Mouse (Mus musculus): ENCODE measurements around the gene Gm11444. TPM values are rescaled to one million over a fixed set of nuclear protein-coding genes. Genes with fewer than 3 reads are reported as not detected.

Gm11444 gene
- polyA plus RNA-seq, 1 experiment, result not detected

DNA sequence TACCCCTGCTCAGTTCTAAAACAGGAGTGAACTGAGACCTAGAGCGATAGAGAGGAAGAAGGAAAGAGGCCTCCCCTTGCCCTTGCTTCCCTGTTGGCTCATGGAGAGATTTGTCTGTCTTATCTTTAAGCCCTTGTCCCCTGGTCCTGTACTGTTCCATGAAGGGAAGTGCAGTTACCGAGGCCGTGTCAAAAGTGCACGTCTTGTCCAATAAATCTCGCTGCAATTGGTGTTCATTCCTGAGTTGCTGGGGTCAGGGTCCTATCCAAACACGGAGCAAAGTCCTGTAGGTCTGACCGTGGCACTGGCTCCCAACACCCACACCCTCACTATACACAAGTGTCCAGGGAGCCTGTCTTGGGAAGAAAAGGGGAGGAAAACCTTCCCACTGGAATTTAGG lies 24.3 kb downstream of the Gm11444 start:
- TF ChIP-seq TAL1 (IDR thresholded peaks at IDR 0.05; ENCODE audit: low read length) (no peak), GATA1 (IDR thresholded peaks at IDR 0.05; ENCODE audit: low read length) (no peak)
- Histone ChIP-seq H3K4me1 (ENCODE audit: control insufficient read depth) (peaks cover 22% of the 10 kb centered on the region), H3K36me3 (ENCODE audit: control insufficient read depth) (no peaks in the 10 kb centered on the region), H3K27me3 (ENCODE audit: control insufficient read depth) (peaks cover 67% of the 10 kb centered on the region), H3K4me3 (replicated peaks) (no peak overlapping the region), H3K9me3 (ENCODE audit: control insufficient read depth, low read length) (peaks cover 16% of the 10 kb centered on the region; the same call in 1 of the 2 replicates)

DNA sequence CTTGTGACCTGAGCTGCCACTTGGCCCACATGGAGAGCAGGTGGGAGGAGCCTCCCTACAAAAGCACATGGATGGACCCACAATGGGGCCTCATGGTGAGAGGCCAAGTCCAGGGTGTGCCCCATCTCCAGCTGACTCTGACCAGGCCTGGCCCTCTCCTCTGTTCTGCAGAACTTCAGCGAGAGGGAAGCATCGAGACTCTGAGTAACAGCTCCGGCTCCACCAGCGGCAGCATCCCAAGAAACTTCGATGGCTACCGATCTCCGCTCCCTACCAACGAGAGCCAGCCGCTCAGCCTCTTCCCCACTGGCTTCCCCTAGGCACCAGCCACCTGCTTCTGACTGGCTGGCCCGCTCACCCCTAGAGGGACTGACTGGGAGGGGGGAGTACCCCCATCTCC lies 25.1 kb downstream of the Gm11444 start:
- Histone ChIP-seq H3K36me3 (ENCODE audit: control insufficient read depth) (no peaks in the 10 kb centered on the region), H3K9me3 (ENCODE audit: control insufficient read depth, low read length) (peaks cover 16% of the 10 kb centered on the region; the same call in 1 of the 2 replicates), H3K4me3 (replicated peaks) (no peak overlapping the region), H3K27me3 (ENCODE audit: control insufficient read depth) (peaks cover 59% of the 10 kb centered on the region), H3K4me1 (ENCODE audit: control insufficient read depth) (peaks cover 22% of the 10 kb centered on the region)
- TF ChIP-seq GATA1 (IDR thresholded peaks at IDR 0.05; ENCODE audit: low read length) (no peak), TAL1 (IDR thresholded peaks at IDR 0.05; ENCODE audit: low read length) (no peak)

DNA sequence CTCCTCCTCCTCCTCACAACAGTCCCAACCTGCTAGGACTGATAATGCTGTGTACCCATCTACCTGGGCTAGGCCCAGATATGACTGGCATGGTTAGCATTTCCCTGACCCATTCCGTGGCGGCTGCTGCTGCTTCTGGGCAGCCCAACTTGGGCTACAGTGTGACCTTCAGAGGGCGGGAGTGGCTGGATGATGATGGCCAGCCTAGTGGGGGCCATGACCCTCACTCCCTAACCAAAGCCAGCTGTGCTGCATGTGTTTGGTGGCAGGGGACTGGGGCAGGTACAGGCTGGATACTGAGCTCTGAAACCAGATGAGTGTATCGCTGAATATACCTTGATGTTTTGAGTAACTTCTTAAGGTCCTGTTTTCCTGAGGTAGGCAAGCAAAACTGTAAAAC lies 26.3 kb downstream of the Gm11444 start:
- no peaks in the 10 kb centered on the region for H3K36me3 ChIP-seq (ENCODE audit: control insufficient read depth)
- no peak overlapping the region for H3K4me3 ChIP-seq (replicated peaks)
- no peak for TF ChIP-seq GATA1 (IDR thresholded peaks at IDR 0.05; ENCODE audit: low read length)
- no peak for TF ChIP-seq TAL1 (IDR thresholded peaks at IDR 0.05; ENCODE audit: low read length)
- H3K27me3 ChIP-seq (ENCODE audit: control insufficient read depth), result peaks cover 47% of the 10 kb centered on the region
- H3K9me3 ChIP-seq (ENCODE audit: control insufficient read depth, low read length), result peaks cover 4% of the 10 kb centered on the region; the same call in 1 of the 2 replicates
- peaks cover 22% of the 10 kb centered on the region for H3K4me1 ChIP-seq (ENCODE audit: control insufficient read depth)

DNA sequence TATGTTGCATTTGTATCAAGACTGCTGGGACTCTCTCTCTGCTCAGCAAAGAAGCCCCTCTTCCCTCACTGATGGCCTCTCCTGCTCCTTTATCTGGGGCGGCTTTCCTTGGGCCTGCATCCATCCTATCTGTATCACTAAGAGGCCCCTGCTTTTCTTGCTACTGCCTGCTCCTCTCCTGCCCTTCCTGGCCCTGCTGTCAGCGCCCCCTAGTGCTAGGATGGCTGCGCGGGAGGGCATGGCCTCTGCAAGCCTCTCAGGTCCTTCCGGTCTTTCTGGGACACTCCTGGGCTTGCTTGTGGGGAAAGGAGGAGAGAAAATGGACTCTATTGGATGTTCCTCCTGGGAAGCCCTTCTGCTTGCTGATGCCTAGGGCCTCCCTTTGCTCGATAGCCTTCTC lies 27.0 kb downstream of the Gm11444 start:
- H3K4me3 ChIP-seq (replicated peaks), result no peak overlapping the region
- H3K36me3 ChIP-seq (ENCODE audit: control insufficient read depth), result no peaks in the 10 kb centered on the region
- no peak for TF ChIP-seq TAL1 (IDR thresholded peaks at IDR 0.05; ENCODE audit: low read length)
- TF ChIP-seq GATA1 (IDR thresholded peaks at IDR 0.05; ENCODE audit: low read length), result no peak
- H3K4me1 ChIP-seq (ENCODE audit: control insufficient read depth), result peaks cover 28% of the 10 kb centered on the region
- H3K27me3 ChIP-seq (ENCODE audit: control insufficient read depth), result peaks cover 41% of the 10 kb centered on the region
- no peaks in the 10 kb centered on the region for H3K9me3 ChIP-seq (ENCODE audit: control insufficient read depth, low read length)

DNA sequence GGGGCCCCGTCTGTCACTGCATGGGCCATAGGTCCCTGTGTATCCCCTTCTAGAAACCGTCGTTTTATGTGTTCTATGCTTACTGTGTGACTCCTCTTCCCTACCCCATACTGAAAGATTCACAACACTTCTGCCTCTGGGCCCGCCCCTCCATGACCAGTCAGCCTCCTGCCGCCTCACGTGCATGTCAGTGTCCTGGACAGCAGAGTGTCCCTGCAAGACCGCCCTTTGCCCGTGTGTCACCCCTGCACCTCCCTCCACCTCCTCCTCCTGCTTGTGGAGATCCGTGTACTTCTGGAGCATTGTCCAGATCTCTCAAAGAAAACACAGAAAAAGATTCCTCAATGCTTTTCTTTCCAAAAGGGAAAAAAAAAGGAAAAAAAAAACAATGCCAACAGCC lies 28.5 kb downstream of the Gm11444 start:
- TF ChIP-seq TAL1 (IDR thresholded peaks at IDR 0.05; ENCODE audit: low read length) (no peak), GATA1 (IDR thresholded peaks at IDR 0.05; ENCODE audit: low read length) (no peak)
- Histone ChIP-seq H3K9me3 (ENCODE audit: control insufficient read depth, low read length) (no peaks in the 10 kb centered on the region), H3K36me3 (ENCODE audit: control insufficient read depth) (no peaks in the 10 kb centered on the region), H3K4me1 (ENCODE audit: control insufficient read depth) (peaks cover 24% of the 10 kb centered on the region), H3K27me3 (ENCODE audit: control insufficient read depth) (peaks cover 25% of the 10 kb centered on the region), H3K4me3 (replicated peaks) (no peak overlapping the region)

DNA sequence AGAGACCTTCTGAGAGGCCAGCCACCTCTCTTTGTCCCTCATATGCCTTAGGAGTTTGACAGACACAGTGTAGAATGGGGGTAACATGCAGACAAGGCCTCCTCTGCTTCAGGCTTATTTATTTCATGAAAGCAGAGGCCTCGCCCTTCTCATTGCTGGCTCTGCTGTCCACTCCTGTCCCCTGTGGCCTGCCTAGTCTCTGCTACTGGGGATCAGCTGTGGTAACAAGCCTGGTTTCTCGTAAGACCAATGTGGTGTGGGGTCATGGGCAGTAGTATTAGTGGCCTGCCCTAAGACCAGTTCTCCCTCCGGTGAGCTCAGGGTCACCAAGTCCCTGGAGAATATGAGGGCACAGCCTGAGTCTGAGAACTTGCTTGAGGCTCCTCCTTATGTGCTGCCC lies 29.2 kb downstream of the Gm11444 start:
- TF ChIP-seq TAL1 (IDR thresholded peaks at IDR 0.05; ENCODE audit: low read length) (no peak), GATA1 (IDR thresholded peaks at IDR 0.05; ENCODE audit: low read length) (no peak)
- Histone ChIP-seq H3K36me3 (ENCODE audit: control insufficient read depth) (no peaks in the 10 kb centered on the region), H3K27me3 (ENCODE audit: control insufficient read depth) (peaks cover 18% of the 10 kb centered on the region), H3K9me3 (ENCODE audit: control insufficient read depth, low read length) (no peaks in the 10 kb centered on the region), H3K4me1 (ENCODE audit: control insufficient read depth) (peaks cover 24% of the 10 kb centered on the region), H3K4me3 (replicated peaks) (no peak overlapping the region)

DNA sequence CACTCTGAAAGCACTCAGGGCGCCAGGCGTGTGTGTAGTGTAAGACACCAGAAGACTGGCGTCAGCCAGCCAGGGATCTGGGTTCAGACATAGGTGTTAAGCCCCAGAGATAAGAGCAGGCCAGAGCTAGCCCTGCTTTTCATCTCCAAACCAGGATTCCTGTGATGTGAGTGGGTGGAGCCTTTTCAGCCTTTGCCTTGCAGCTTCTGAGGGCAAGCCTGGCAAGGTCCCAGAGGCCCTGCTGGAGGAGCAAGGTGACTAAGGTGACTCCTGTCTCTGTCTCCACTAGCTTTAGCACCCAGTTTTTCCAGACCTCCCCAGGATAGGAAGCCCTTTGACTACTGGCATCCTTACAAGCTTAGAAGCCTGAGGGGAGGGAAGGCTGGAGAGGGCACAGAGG lies 31.7 kb downstream of the Gm11444 start:
- Histone ChIP-seq H3K9me3 (ENCODE audit: control insufficient read depth, low read length) (no peaks in the 10 kb centered on the region), H3K4me1 (ENCODE audit: control insufficient read depth) (peaks cover 22% of the 10 kb centered on the region), H3K4me3 (replicated peaks) (no peak overlapping the region), H3K36me3 (ENCODE audit: control insufficient read depth) (no peaks in the 10 kb centered on the region), H3K27me3 (ENCODE audit: control insufficient read depth) (0 out of 2 replicates have a peak, but pooled peaks cover 2% of the 10 kb centered on the region)
- TF ChIP-seq GATA1 (IDR thresholded peaks at IDR 0.05; ENCODE audit: low read length) (no peak), TAL1 (IDR thresholded peaks at IDR 0.05; ENCODE audit: low read length) (no peak)

DNA sequence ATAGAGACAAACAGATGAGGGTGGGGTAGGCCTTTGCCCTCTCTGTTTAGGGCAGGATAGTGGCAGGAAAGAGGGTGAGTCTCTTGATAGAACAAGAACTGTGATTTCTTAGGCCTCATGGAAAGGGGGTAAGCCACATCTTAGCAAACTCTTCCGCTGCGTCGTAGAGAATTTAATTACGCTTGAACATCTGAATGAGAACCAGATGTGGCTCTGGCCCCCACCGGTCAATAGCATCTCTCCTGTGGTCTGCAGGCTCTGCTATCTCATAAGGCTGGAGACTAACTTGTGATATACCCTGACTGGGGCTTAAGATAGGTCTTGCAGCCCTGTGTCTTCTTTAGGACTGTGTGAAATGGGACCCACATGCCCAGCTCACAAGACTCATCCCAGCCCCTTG lies 33.7 kb downstream of the Gm11444 start:
- Histone ChIP-seq H3K4me1 (ENCODE audit: control insufficient read depth) (peaks cover 14% of the 10 kb centered on the region), H3K36me3 (ENCODE audit: control insufficient read depth) (no peaks in the 10 kb centered on the region), H3K4me3 (replicated peaks) (no peak overlapping the region), H3K9me3 (ENCODE audit: control insufficient read depth, low read length) (no peaks in the 10 kb centered on the region), H3K27me3 (ENCODE audit: control insufficient read depth) (peaks cover 4% of the 10 kb centered on the region; the same call in 1 of the 2 replicates)
- TF ChIP-seq GATA1 (IDR thresholded peaks at IDR 0.05; ENCODE audit: low read length) (no peak), TAL1 (IDR thresholded peaks at IDR 0.05; ENCODE audit: low read length) (no peak)

DNA sequence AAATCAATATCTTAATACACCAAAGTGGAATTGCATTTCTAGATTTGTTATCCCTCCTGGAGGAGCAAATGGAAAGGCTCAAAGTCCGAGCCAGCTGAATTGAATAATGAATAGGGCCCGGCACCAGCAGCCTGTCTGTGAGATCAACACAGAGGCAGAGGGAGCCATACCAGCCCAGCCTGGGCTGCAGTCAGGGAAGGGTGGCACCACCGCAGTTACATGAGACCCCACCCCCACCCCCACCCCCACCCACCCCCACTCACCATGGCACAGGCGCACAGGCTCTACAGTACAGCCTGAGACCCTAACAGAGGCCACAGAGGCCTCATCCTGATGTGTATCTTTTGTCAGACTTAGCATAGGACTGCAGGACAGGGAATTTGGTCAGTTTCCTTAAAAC lies 35.5 kb downstream of the Gm11444 start:
- H3K9me3 ChIP-seq (ENCODE audit: control insufficient read depth, low read length), result no peaks in the 10 kb centered on the region
- H3K36me3 ChIP-seq (ENCODE audit: control insufficient read depth), result no peaks in the 10 kb centered on the region
- no peak for TF ChIP-seq TAL1 (IDR thresholded peaks at IDR 0.05; ENCODE audit: low read length)
- TF ChIP-seq GATA1 (IDR thresholded peaks at IDR 0.05; ENCODE audit: low read length), result no peak
- H3K27me3 ChIP-seq (ENCODE audit: control insufficient read depth), result peaks cover 4% of the 10 kb centered on the region; the same call in 1 of the 2 replicates
- H3K4me1 ChIP-seq (ENCODE audit: control insufficient read depth), result peaks cover 18% of the 10 kb centered on the region
- no peak overlapping the region for H3K4me3 ChIP-seq (replicated peaks)

Measured in erythroblast, embryonic 14.5 days (primary cell).